Mouse (Mus musculus) kidney, embryonic 14.5 days (tissue): ENCODE measurements around the gene Elp5. TPM values are rescaled to one million over a fixed set of nuclear protein-coding genes. Genes with fewer than 3 reads are reported as not detected.
"Not testable (repeated sequence)": the region's sequence is repeated elsewhere in the genome, so short reads cannot be mapped to it uniquely, and the experiment has no call there.

Experiments used
- ATAC-seq: fragments of 200-750 bp; cut with Nextera tagmentation; 2 replicates; pipeline ENCODE4 v1.8.0; 2017; ENCODE audit warnings: moderate number of reproducible peaks, mild to moderate bottlenecking, moderate TSS enrichment, moderate library complexity; ENCODE audit not compliant: low FRiP score, low TSS enrichment
- H3K27ac ChIP-seq: fragments of 300-500 bp; sonication (generic); 2 replicates; pipeline ENCODE4 v1.5.1; 2014; ENCODE audit warnings: low read depth, mild to moderate bottlenecking, low read length, moderate library complexity, mixed read lengths
- H3K27me3 ChIP-seq: fragments of 300-500 bp; sonication (generic); 2 replicates; pipeline ENCODE4 v1.6.1; 2014; ENCODE audit warnings: mild to moderate bottlenecking, low read length; ENCODE audit not compliant: control insufficient read depth, insufficient read depth
- H3K36me3 ChIP-seq: fragments of 300-500 bp; sonication (generic); 2 replicates; pipeline ENCODE4 v1.6.1; 2014; ENCODE audit warnings: low read length, mixed read lengths; ENCODE audit not compliant: control insufficient read depth, insufficient read depth
- H3K4me1 ChIP-seq: fragments of 300-500 bp; sonication (generic); 2 replicates; pipeline ENCODE4 v1.6.1; 2014; ENCODE audit warnings: low read length, mixed read lengths; ENCODE audit not compliant: control insufficient read depth, insufficient read depth
- H3K4me2 ChIP-seq: fragments of 300-500 bp; sonication (generic); replicated peaks from 2 replicates; pipeline ENCODE4 v1.6.1; 2014; ENCODE audit warnings: low read depth, mild to moderate bottlenecking, low read length
- H3K4me3 ChIP-seq: fragments of 300-500 bp; sonication (generic); 2 replicates; pipeline ENCODE4 v1.5.1; 2014; ENCODE audit warnings: mild to moderate bottlenecking, low read length
- H3K9ac ChIP-seq: fragments of 300-500 bp; sonication (generic); 2 replicates; pipeline ENCODE4 v1.6.1; 2014; ENCODE audit warnings: low read depth, mild to moderate bottlenecking, low read length, moderate library complexity
- H3K9me3 ChIP-seq: fragments of 300-500 bp; sonication (generic); 2 replicates; pipeline ENCODE4 v1.6.1; 2016; ENCODE audit warnings: low read length; ENCODE audit not compliant: control insufficient read depth
- WGBS: fragments of 180-500 bp; shearing (Covaris S2); extraction: QIAGEN DNeasy Blood & Tissue Kit; methylation state at CpG from one replicate; pipeline ENCODE4 v1.1.7; 2014; 5-methylcytosine and 5-hydroxymethylcytosine counted together
- polyA plus RNA-seq: library from polyadenylated mRNA; unstranded; fragments of >200 nt; fragmentation: Nextera tagmentation; extraction: Ambion mirVana; gene quantifications from 2 replicates; pipeline ENCODE4 v1.2.1, GENCODE M21; 2014

The Elp5 gene
- polyA plus RNA-seq, 1 experiment from 2014 or later: 117 TPM

DNA sequence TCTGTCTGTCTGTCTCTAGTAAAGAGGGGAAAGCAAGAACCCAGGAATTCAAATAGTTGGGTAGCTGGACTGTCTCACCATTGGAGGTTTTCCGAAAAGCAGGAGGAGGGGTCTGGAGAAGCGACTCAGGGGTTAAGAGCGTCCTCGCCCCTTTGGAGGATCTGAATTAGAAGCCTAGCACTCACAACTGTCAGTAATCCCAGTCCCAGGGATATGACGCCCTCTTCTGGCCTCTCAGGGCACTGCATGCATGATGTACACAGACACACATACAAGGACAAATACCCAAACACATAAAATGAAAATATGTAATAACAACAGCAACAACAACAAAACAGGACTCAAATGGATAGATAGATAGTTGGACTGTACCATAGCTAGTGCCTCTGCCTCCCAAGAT, 21.7 kb downstream of the Elp5 start:
- ATAC-seq: no peak
- Histone ChIP-seq H3K36me3 (no peaks in the 10 kb centered on the region), H3K9me3 (no peaks in the 10 kb centered on the region), H3K4me3 (no peak overlapping the region), H3K27me3 (peaks cover 17% of the 10 kb centered on the region), H3K9ac (no peak overlapping the region), H3K4me2 (no peak overlapping the region), H3K27ac (no peak overlapping the region), H3K4me1 (no peaks in the 10 kb centered on the region)
- whole genome bisulfite sequencing: 43% methylated on average over 5 of the region's 5 CpGs

DNA sequence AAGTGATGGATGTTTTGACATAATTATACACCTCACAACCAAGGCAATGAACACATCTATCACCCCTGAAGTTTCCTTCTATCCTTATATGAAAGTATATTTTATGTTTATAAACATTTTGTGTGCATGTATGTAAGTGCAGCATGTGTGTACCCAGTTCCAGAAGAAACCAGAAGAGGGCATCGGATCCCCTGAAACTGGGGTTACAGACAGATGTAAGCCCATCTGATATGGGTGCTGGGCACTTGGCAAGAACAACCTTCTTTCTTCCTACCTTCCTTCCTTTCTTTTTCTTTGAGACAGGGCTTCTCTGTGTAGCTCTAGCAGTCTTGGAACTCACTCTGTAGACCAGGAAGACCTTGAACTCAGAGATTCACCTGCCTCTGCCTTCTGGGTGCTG, 26.1 kb downstream of the Elp5 start:
- H3K27me3 ChIP-seq: no peaks in the 10 kb centered on the region
- H3K27ac ChIP-seq: no peak overlapping the region
- no peak overlapping the region for H3K9ac ChIP-seq
- H3K4me1 ChIP-seq: no peaks in the 10 kb centered on the region
- no peaks in the 10 kb centered on the region for H3K36me3 ChIP-seq
- no peak for ATAC-seq
- no peaks in the 10 kb centered on the region for H3K9me3 ChIP-seq
- no peak overlapping the region for H3K4me3 ChIP-seq
- H3K4me2 ChIP-seq: no peak overlapping the region
- 69% methylated on average over 1 of the region's 1 CpGs for WGBS

DNA sequence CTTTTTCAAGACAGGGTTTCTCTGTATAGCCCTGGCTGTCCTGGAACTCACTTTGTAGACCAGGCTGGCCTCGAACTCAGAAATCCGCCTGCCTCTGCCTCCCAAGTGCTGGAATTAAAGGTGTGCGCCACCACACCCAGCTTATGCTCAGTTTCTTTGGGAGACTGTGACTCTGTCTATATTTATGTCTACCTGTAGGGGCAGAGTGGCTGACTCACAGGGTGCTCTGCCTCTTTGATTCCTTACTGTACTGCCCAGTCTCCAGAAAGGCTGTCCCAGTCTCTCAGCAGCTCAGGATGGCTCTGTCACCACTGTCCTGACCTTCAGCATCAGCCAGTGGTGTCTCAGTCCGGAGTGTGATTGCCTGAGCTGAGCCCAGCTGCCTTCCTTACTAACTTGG, 26.7 kb downstream of the Elp5 start:
- H3K9me3 ChIP-seq, H3K27ac ChIP-seq, H3K4me2 ChIP-seq, H3K9ac ChIP-seq, H3K27me3 ChIP-seq, H3K4me3 ChIP-seq, ATAC-seq, H3K4me1 ChIP-seq, H3K36me3 ChIP-seq: not testable (repeated sequence)
- WGBS: 77% methylated on average over 4 of the region's 4 CpGs

DNA sequence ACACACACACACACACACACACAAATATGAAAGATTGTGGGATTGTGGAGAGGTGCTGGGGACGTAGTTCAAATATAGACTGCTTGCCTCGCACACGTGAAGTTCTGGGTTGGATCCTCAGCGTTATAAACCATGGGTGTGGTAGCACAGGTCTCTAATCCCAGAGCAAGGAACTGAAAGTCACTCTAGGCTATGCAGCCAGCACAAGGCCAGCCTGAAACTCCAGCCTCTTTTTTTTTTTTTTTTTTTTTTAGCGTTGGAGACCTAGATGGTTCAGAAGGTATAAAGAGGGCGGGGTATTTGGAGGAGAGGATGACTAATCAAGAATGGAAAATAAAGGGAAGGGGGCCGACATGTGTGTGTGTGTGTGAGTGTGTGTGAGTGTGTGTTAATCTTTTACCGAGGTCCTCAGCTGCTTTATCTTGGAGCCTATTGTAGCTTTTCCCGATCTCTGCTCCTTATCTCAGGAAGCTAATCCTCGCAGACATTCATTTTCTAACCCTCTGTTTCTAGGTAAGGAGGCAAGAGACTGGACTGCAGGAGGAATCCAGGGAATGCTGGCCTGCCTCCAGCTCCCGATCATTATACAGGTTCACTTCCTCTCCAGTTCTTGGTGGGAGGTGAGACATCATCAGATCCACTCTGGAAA, 28.9 kb downstream of the Elp5 start:
- 70% methylated on average over 11 of the region's 11 CpGs for WGBS
- no peak for ATAC-seq
- Histone ChIP-seq H3K4me2 (no peak overlapping the region), H3K36me3 (no peaks in the 10 kb centered on the region), H3K9me3 (no peaks in the 10 kb centered on the region), H3K9ac (no peak overlapping the region; the same call in 1 of the 2 replicates), H3K27me3 (no peaks in the 10 kb centered on the region), H3K4me1 (0 out of 2 replicates have a peak, but pooled peaks cover 3% of the 10 kb centered on the region), H3K4me3 (no peak overlapping the region), H3K27ac (no peak overlapping the region)

DNA sequence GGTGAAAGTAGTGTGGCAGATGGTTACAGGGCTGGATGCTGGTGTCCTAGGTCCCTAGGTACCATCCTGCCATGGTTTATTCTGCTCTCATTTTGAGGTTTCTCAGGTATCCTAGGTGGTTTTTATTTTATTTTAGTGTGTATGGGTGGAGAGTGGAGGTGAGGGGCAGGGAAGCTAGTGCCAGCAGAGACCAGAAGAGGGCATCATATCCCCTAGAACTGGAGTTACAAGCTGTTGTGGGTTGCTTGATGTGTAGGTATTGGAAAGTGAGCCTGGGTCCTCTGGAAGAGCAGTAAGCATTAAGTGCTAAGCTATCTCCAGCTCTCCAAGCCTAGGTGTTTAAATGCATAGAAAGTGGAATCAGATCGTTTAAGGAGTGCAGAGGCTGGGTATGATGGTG, 30.0 kb downstream of the Elp5 start:
- no peak for ATAC-seq
- Histone ChIP-seq H3K27me3 (no peaks in the 10 kb centered on the region), H3K9me3 (no peaks in the 10 kb centered on the region), H3K36me3 (no peaks in the 10 kb centered on the region), H3K4me2 (no peak overlapping the region), H3K4me3 (no peak overlapping the region), H3K27ac (no peak overlapping the region), H3K4me1 (0 out of 2 replicates have a peak, but pooled peaks cover 3% of the 10 kb centered on the region), H3K9ac (no peak overlapping the region)
- 45% methylated on average over 1 of the region's 1 CpGs for WGBS

DNA sequence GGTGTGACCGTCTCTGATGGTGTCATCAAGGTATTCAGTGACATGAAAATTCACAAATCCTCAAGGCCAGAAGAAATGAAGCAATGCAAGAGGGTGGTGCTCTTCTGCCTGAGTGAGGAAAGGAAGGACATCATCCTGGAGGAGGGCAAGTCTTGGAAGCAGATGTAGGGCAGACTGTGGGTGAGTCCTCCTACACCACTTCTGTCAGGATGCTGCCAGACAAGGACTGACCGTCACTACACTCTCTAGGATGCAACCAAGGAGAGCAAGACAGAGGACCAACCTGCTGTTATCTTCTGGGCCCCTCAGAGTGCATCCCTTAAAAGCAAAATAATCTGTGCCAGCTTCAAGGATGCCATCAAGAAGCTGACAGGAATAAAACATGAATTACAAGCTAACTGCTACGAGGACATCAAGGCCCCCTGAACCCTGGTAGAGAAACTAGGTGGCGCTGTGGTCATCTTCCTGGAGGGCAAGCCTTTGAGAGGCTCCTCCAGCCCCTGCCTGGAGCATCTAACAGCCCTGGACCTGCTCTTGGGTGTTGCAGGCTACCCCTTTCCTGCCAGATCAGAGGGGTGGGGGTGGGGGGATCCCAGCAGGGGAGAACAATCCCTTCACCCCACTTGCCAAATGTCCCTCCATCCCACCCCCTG, 31.4 kb downstream of the Elp5 start:
- Histone ChIP-seq H3K4me2 (no peak overlapping the region), H3K4me3 (no peak overlapping the region), H3K9me3 (no peaks in the 10 kb centered on the region), H3K27ac (no peak overlapping the region), H3K9ac (no peak overlapping the region), H3K27me3 (no peaks in the 10 kb centered on the region), H3K36me3 (no peaks in the 10 kb centered on the region), H3K4me1 (peaks cover 9% of the 10 kb centered on the region; the same call in 1 of the 2 replicates)
- 46% methylated on average over 4 of the region's 4 CpGs for WGBS
- no peak for ATAC-seq

DNA sequence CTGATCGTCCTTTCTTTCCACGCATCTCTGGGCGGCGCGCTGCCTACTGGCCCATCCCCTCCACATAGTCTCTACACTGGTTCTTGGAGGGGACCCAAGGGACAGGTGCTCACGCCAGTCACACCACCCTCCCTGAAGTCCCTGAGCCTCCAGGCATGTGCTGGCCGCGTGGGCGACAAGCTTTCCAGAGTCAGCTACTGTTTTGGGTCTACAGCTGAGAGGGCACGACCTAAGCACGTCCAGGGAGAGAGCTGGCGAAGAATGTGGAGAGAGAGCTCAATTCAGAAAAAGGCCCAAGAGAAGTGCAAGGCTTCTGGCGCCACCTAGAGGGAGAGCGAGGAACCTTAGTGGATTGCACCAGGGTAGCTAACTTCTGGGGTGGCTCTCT, 33.6 kb downstream of the Elp5 start:
- peak; percentile 45 for ATAC-seq
- WGBS: under 1% methylated on average over 14 of the region's 14 CpGs

DNA sequence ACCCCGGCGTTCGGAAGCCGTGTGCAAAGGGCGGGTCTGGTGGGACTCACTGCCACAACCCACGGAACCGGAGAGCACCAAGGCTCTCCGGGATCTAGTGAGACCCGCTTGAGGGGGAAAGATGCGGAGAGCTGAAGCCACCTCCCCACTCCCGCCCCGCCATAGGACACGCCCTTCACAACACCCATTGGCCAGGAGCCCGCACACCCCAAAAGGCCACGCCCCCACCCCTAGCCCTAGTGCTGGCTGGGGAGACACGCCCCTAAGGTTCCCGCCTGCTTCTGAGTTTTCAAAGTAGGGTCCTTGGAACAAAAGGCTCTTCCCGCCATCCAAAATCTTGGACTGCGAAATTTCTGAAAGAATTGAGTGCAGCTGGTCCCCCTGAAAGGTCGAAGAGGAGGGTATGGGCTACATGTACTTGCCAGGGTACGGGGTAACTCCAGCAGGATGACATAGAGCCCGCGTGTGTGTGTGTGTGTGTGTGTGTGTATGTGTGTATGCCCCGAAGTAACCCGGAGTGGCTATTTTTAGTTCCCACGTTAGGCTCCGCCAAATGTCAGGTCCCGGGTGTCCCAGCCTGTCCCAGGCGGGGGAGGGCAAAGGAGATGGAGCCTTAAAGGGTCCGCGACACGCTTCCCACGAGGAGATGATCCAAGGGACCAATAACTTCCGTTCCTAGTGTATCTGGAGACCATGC, 34.1 kb downstream of the Elp5 start, which contains the start of gene Slc2a4:
TSS of gene Slc2a4 (minus strand) at position 123 of the 697 bp plus-strand sequence.
- no peaks in the 10 kb centered on the region for H3K27me3 ChIP-seq
- H3K9me3 ChIP-seq: no peaks in the 10 kb centered on the region
- under 1% methylated on average over 34 of the region's 34 CpGs for WGBS
- peak within 1 kb of the TSS; percentile 58 for H3K4me3 ChIP-seq
- H3K27ac ChIP-seq: peak within 1 kb of the TSS; percentile 90
- H3K4me1 ChIP-seq: peaks cover 9% of the 10 kb centered on the region; the same call in 1 of the 2 replicates
- peak within 1 kb of the TSS; percentile 78 for H3K4me2 ChIP-seq
- peaks cover 14% of the 10 kb centered on the region for H3K36me3 ChIP-seq
- ATAC-seq: peak; percentile 94
- peak within 1 kb of the TSS; percentile 65 for H3K9ac ChIP-seq

More for the DNA sequence above, 33.6 kb downstream of the Elp5 start:
- Histone ChIP-seq H3K4me3 (peak overlapping the region; percentile 58), H3K9ac (peak overlapping the region; percentile 65), H3K4me1 (peaks cover 9% of the 10 kb centered on the region; the same call in 1 of the 2 replicates), H3K27ac (peak overlapping the region; percentile 90), H3K4me2 (peak overlapping the region; percentile 78), H3K9me3 (no peaks in the 10 kb centered on the region), H3K36me3 (peaks cover 14% of the 10 kb centered on the region), H3K27me3 (no peaks in the 10 kb centered on the region)
